Mouse (Mus musculus): Measurements from ENCODE around the gene Olfr198.
"Not testable (repeated sequence)": the region's sequence is repeated elsewhere in the genome, so short reads cannot be mapped to it uniquely, and the experiment has no call there.

Gene Olfr198

GRCm38 (mm10) chr16:59203433-59203832 lies at the start of gene Olfr198:
TSS of gene Olfr198 (minus strand) at chr16:59203533.
- not testable (repeated sequence) for DNase-seq (ENCODE audit: low read depth, low spot score)

GRCm38 (mm10) chr16:59249684-59250083 lies 46.4 kb upstream of the Olfr198 start:
- DNase-seq (ENCODE audit: low read depth, low spot score), result no peak

GRCm38 (mm10) chr16:59219667-59220066 lies 16.3 kb upstream of the Olfr198 start, which contains the start of gene Olfr199:
TSS of gene Olfr199 (minus strand) at chr16:59219767.
- DNase-seq (ENCODE audit: low read depth, low spot score), result not testable (repeated sequence)

- not testable (repeated sequence) for DNase-seq (ENCODE audit: low read depth, low spot score)
Measured at GRCm38 (mm10) chr16:59217861-59218260, 14.5 kb upstream of the Olfr198 start.

GRCm38 (mm10) chr16:59170354-59170753 lies 33.0 kb downstream of the Olfr198 start, which contains the start of gene Olfr196:
TSS of gene Olfr196 (minus strand) at chr16:59170454.
- DNase-seq (ENCODE audit: low read depth, low spot score), result no peak

- no peak for DNase-seq (ENCODE audit: low read depth, low spot score)
Measured at GRCm38 (mm10) chr16:59151996-59152395, 51.3 kb downstream of the Olfr198 start.
